Mouse (Mus musculus): ENCODE measurements around the gene Gm10644. TPM values are rescaled to one million over a fixed set of nuclear protein-coding genes. Genes with fewer than 3 reads are reported as not detected.
A peak's percentile ranks its signal among the peaks of the same experiment; 100 is the strongest.
"Not testable (repeated sequence)": the region's sequence is repeated elsewhere in the genome, so short reads cannot be mapped to it uniquely, and the experiment has no call there.

Gm10644 gene
- polyA plus RNA-seq (2015; fragmentation: Nextera tagmentation; extraction: Ambion mirVana) = 0.10 and 0.18 TPM in 2 replicates

GRCm38 (mm10) chr8:83955106-83955957, at the start of gene Gm10644, which contains the start of gene Asf1b:
Gene Gm10644 (minus strand): TSS chr8:83955205.
Gene Asf1b (plus strand): TSS chr8:83955507.
- DNase-seq (ENCODE audit: low spot score) = peak; percentile 99

DNA sequence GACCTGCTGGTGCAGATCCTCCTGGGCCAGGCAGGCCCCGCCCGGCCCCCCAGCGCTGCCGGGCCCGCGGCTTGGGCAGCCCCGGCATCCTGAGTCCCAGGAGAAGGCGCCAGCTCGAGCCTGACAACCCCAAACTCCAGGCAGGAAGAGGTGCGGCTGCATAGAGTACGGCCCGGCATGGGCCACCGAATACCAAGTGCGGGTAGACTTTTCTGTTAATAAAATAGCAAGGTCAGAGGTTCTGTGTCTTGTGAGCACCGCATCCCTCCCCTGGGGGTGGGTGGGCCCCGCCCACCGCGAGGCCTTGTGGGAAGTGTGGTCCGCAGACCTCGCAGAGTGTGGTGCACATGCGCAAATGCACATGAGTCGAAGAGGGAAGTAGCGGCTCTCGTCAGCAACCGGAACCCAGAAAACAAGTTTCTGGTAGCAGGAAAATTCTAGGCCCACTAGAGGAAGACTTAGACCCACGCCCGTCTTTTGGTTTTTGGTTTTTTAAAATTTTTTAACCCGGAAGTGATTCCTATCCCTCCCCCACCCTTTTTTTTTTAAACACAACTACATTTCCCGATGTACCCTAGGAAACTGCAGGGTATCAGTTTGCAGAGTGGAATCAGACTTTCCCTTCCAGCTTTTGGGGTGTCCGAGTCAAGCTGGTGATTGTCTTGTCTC, 49.7 kb upstream of the Gm10644 start:
- peak; percentile 96 for DNase-seq (ENCODE audit: low spot score)

DNA sequence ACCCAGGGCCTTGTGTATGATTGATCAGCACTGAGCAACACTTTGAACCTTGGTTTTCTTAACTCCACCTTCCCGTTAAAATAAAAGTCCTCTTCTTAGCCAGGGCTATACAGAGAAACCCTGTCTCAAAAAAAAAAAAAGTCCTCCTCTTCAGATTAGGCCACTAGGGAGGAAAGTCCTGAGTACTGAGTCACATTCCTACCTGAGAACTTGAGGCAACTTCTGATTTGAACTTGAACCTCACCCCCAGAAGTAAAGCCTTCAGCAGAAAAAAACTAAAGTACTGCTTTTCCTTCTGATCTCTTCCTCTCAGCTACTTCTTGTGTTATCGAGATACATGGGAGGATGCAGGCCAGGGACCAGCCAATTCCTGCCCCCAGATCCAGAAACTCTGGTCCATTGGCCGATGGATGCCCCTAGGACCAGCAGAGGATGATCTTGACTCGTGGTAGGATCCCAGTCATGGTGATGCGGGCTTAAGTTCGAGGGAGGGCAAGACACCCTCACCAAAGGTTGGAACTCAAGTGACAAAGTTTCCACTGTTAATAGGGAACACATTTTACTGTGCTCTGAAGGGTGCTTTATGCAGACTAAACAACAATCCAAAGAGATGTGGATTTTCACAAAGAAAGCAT, 48.7 kb upstream of the Gm10644 start:
- DNase-seq (ENCODE audit: low spot score) = no peak

GRCm38 (mm10) chr8:84002957-84003611, 48.1 kb upstream of the Gm10644 start:
- DNase-seq (ENCODE audit: low spot score) = no peak

DNA sequence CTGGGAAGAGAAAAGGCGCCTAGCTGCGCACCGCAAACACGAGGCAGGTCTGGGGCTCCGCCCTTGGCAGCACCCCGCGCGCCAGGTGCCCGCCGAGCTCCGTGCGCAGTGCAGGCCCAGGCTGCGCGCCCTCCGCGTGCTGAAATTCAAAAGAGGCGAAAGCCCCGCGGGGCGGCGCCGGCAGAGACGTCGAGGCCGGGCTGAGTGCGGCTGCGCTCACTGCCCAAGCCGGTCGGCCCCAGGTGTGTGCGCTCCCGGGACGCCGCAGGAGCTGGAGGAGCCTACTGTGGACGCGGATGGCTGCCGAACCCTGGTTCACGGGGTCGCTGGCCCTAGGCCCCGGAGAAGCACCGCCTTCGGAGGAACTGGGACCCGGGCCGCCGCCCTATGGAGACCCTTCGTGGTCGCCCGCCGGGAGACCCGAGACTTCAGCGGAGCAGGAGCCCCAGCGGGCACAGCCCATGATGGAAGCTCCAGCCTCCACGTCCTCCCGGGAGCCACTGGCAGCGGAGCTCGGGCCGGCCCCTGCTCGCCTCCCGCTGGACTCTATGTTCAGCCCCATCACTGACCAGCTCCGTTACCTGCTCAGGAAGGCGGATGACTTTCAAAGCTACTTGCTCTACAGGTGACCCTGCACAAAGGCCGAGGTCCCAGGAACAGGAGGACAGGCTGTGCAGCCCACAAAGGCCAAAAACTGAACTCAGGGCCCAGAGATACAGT, 46.4 kb upstream of the Gm10644 start, which contains the start of gene 1700067K01Rik:
Gene 1700067K01Rik, plus strand, starts transcription at position 222 of the 720 bp plus-strand sequence.
- no peak for DNase-seq (ENCODE audit: low spot score)

- DNase-seq (ENCODE audit: low spot score) = no peak
Measured at GRCm38 (mm10) chr8:83999825-84000224, 44.8 kb upstream of the Gm10644 start.

- DNase-seq (ENCODE audit: low spot score) = no peak
Measured at GRCm38 (mm10) chr8:83999057-83999705, 44.2 kb upstream of the Gm10644 start.

DNA sequence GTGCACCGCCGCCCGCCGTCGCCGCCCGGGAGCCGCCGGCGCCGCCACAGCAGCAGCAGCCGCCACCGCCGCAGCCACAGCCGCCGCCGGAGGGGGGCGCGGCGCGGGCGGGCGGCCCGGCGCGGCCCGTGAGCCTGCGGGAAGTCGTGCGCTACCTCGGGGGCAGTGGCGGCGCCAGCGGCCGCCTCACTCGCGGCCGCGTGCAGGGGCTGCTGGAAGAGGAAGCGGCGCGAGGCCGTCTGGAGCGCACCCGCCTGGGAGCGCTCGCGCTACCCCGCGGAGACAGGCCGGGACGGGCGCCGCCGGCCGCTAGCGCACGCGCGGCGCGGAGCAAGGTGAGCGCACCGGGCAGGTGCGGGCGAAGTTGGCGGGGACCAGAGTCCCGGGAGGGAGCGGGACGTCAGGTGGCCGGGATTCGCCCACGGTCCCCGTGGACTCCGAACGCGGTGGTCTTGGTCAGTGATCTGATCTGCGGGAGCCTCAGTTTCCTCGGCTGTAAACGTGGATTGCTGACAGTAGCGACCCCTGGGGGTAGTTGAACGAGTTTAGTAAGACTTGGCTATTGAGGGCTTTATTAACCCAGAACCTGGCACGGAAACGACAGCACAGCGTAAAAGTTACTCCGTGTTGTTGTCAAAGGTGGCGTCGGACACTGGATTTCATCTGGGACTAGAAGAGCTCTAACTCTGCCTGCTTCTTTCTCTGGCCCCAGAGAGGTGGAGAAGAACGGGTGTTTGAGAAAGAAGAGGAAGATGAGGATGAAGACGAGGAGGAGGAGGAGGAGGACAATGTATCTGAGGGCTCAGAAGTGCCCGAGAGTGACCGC, 43.4 kb upstream of the Gm10644 start:
- peak; percentile 66 for DNase-seq (ENCODE audit: low spot score)

- peak; percentile 49 for DNase-seq (ENCODE audit: low spot score)
Measured at GRCm38 (mm10) chr8:83997511-83998141, 42.6 kb upstream of the Gm10644 start, which contains the start of gene Samd1. Gene Samd1 (plus strand): TSS chr8:83997672.

DNA sequence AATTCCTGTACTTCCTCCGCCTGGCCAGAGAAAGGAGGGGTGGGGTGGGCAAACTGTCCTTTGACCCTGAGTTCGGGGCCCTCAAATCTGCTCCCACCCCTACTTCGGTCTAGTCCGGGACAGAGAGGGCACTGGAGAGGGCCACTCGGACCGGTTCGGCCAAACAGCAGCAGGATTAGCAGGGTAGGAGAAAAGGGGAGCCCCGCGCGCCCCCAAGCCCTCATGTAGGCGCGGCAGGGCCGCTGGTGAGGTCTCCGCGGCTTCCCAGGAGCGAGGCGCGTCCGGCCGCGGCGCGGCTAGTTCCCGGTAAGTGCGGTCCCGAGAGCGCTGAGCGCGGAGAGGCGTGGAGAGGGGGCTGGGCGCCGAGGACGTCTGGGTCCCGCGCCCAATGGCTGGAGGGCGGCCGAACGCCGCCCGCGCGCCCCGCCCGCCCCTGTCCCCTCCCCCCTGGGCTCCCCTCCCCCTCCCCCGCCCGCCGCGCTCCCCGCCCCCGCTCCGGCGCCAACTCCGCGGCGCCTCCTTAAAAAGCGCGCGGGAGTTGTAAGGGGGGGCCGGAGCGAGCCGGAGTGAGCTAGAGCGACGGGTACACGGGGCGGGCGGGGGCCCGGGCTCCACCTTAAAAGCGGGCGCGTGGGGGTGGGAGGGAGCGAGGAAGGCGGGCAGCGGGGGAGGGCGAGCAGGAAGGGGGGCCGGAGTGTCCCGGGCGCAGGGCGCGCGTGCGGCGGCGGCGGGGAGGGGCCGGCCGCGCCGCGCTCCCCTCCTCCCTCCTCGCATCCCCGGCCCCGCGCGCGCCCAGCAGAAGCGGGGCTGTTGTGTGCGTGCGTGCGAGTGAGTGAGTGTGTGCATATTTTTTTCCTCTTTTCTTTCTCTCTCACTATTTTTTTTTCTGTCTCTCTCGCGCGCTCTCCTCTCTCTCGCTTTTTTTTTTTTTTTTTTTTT, 41.8 kb upstream of the Gm10644 start:
- DNase-seq (ENCODE audit: low spot score) = peak; percentile 71

DNA sequence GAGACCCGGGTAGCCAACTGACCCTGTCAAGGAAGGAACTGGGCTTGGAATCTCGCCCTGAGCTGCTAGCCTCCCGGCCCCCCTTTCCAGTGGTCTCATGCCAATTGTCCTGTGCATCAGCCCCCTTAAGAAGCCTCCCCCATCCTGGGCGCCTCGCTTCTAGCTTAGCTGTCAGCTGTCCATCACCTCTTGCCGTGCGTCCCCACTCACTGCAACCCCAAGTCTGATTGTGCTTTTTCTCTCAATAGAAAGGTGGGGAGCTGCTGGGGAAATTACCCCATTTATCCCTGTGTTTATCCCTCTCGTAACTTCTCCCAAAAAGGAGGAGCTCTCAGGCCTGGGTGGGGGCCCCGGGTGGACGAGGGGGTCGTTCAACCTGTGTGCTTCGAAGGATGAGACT, 41.0 kb upstream of the Gm10644 start:
- no peak for DNase-seq (ENCODE audit: low spot score)

DNA sequence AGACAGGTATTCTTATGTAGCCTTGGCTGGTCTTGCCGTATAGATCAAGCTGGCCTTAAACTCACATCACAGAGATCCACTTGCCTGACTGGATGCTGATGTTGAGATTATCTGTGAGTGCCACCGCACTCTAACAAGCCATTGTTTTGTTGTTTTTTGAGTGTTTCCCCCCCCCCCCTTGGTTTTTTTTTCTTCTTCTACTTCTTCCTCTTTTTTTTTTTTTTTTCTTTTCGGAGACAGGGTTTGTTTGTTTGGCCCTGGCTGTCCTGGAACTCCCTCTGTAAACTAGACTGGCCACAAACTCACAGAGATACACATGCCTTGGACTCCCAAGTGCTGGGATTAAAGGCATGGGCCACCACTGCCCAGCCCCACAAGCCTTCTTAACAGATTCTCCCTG, 39.0 kb upstream of the Gm10644 start:
- DNase-seq (ENCODE audit: low spot score) = no peak

GRCm38 (mm10) chr8:83992488-83992887, 37.5 kb upstream of the Gm10644 start:
- no peak for DNase-seq (ENCODE audit: low spot score)

- DNase-seq (ENCODE audit: low spot score) = no peak
Measured at GRCm38 (mm10) chr8:83990170-83990569, 35.2 kb upstream of the Gm10644 start.

DNA sequence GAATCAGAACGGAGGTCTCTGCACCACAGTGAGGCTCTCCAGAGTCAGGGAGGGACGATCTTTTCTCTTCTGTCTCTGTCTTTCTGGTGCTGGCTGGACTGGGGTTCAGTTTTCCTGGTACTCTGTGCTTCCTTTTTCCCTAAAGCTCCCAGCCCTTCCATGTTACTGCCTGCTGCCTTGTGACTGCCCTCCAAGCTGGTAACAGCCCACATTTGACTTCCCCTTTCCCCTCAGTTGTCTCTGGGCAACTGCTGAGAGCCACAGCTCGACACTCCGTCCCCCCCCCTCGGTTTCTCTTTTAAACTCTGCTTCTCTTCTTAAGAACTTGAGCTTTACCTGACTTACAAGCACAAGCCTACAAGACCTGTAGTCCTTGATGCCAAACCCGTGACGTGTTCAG, 34.2 kb upstream of the Gm10644 start:
- DNase-seq (ENCODE audit: low spot score) = no peak

GRCm38 (mm10) chr8:83983222-83983621, 28.2 kb upstream of the Gm10644 start:
- DNase-seq (ENCODE audit: low spot score) = not testable (repeated sequence)

DNA sequence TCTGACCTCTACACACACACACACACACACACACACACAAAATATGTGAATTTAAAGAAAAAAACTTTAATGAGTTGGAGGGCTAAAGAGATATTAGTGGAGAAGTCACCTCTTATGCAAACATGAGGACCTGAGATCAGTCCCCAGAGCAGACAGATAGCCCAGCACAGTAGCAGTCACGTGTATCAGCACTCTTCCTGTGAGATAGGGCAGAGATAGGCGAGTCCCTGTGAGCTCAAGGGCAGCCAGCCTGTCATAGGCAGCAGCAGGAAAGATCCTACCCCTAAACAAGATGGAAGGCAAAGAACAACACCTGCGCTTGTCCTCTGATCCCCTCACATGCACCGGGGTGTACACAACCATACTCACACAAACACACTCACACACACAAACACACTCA, 27.4 kb upstream of the Gm10644 start:
- DNase-seq (ENCODE audit: low spot score) = no peak

DNA sequence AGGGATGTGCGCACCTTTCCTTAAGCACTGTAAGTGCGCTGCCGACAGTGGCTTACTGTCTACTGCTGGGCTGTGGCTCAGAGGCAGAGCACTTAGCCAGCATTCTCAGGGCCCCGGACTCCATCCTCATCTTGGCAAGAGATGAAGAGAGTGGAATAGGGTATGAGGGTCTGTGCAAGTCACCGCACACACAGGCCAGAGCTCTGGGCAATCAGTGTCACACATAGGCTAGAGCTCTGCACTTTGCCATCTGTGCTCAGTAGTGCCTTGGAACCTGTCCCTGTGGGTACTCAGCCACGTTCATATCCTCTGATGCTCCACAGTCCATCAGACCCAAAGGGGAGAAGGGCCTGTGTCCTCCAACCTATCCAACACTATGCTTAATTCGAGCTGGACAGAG, 26.5 kb upstream of the Gm10644 start:
- DNase-seq (ENCODE audit: low spot score) = no peak

All from thymus, postnatal 0 days (tissue).